Mouse (Mus musculus): ENCODE measurements around the gene Foxd4.
"Not testable (repeated sequence)": the region's sequence is repeated elsewhere in the genome, so short reads cannot be mapped to it uniquely, and the experiment has no call there.

The Foxd4 gene

GRCm38 (mm10) chr19:24875129-24875870 is 25.7 kb downstream of the Foxd4 start, which contains the start of gene Gm10053:
Gene Gm10053 (plus strand): TSS chr19:24875686.
- DNase-seq (ENCODE audit: low read depth, low spot score) = not testable (repeated sequence)

- no peak for DNase-seq (ENCODE audit: low read depth, low spot score)
Measured at GRCm38 (mm10) chr19:24873873-24874272, 27.1 kb downstream of the Foxd4 start.

- peak; percentile 69 for DNase-seq (ENCODE audit: low read depth, low spot score)
Measured at GRCm38 (mm10) chr19:24871037-24871635, 29.9 kb downstream of the Foxd4 start.

GRCm38 (mm10) chr19:24865436-24865835 is 35.6 kb downstream of the Foxd4 start:
- DNase-seq (ENCODE audit: low read depth, low spot score) = no peak

DNA sequence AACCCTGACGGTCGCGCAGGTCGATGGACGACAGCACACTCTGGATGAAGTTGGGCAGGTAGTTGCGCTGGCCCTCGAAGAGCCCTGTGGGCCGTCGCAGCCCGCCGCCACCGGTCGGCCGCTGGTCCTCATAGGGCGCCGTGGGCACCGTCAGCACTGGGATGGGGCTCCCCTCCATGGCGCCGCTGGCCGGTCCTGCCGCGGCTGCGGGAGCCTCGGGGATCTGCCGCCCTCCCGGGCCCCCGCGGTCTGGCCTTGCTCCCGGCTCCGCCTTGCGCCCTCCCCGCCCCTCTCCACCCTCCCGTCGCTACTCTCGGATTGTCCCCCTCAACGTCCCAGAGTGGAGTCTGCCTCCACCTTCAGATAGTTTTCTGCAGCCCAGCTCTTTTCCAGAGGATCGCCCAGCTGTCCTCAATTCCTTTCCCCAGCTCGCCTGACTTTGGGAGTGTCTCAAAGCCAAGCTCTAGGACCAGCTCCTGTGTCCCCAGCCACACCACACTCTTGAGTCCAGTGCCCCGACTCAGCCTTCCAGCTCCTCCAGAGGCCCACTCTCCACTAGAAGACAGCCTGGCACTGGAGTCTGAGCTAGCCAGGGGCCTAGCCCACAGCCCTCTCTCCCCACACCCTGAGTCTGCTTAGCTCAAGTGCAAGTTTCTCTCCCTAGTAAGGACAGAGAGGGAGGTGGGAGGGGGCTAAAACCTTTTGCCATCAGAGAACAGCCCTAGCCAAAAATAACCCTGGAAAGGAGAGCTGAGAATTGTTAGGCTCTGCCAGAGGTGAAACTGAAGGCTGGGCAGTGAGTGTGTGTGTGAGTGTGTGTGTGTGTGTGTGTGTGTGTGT is 39.2 kb downstream of the Foxd4 start, which contains the start of gene Pgm5:
TSS of gene Pgm5 (minus strand) at position 244 of the 840 bp plus-strand sequence.
- DNase-seq (ENCODE audit: low read depth, low spot score) = peak; percentile 15

DNA sequence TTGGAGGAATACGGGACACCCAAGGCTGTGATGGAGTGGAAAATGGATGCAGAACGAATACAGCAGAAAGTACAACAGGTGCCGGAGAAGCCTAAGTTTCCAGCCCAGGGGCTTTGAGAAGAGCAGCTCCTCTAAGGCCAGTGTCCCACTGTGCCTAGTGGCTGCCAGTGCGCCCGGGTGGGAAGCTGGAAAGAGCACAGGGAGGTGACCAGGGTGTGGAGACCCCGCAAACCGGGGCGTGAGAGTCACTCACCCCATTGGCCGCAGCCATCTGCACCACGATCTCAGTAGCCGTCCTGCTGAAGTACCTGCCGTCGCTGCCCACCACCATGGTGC is 39.8 kb downstream of the Foxd4 start:
- no peak for DNase-seq (ENCODE audit: low read depth, low spot score)

DNA sequence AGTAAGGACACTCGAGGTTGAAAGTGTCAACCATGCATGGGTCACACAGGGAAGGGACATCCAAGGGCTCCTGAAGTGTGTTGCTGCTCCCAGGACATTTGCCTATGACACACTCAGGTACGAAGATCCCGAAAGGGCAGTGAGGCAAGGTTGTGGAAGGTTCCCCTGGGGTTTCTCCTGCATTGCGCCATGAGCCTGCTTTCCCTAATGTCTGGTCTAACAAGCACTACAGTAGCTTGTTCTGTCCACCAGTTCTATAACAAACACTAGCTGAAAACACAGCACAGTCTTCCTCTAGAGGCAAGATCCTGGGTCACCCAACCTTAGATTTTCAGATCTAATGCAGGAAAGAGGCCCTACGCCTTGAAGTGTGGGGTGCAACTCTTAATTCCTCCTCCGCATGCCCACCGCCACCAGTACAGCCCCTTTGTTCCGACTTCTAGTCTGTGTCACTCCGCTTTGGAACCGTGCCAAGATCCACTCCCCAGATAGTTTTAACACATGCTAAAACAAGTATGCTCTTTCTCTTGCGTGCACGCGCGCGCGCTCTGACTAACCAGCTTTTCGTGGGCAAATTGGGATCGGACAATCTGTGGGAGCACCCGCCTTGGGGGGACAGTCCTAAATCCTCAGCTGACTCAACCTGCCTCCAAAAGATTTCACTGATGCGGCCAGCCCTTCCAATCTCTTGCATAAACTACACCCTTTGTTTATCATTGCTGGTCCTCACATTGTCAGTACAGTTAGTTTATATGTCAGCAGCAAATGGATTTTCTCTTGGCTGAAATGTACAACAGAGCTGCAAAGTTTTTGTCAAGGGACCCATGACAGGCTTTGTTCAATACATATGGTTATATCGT is 49.3 kb downstream of the Foxd4 start:
- DNase-seq (ENCODE audit: low read depth, low spot score) = peak; percentile 32
